Mouse (Mus musculus) hindbrain, postnatal 0 days (tissue): Measurements from ENCODE around the gene Gck. TPM values are rescaled to one million over a fixed set of nuclear protein-coding genes. Genes with fewer than 3 reads are reported as not detected.

ENCODE experiments used
- ATAC-seq: fragments of 200-750 bp; cut with Nextera tagmentation; 2 replicates; pipeline ENCODE4 v1.8.0; 2017; ENCODE audit warnings: mild to moderate bottlenecking, moderate TSS enrichment, moderate library complexity
- DNase-seq: peaks from one replicate; pipeline ENCODE4 v3.0.0-alpha.2; 2015; ENCODE audit warnings: low spot score
- H3K27ac ChIP-seq: fragments of 300-500 bp; sonication (generic); 2 replicates; pipeline ENCODE4 v1.5.1; 2014; ENCODE audit warnings: mild to moderate bottlenecking
- H3K27me3 ChIP-seq: fragments of 300-500 bp; sonication (generic); 2 replicates; pipeline ENCODE4 v1.6.1; 2014; ENCODE audit warnings: low read length, mixed read lengths; ENCODE audit not compliant: insufficient read depth
- H3K36me3 ChIP-seq: fragments of 300-500 bp; sonication (generic); 2 replicates; pipeline ENCODE4 v1.6.1; 2014; ENCODE audit warnings: low read length, mixed read lengths; ENCODE audit not compliant: insufficient read depth
- H3K4me1 ChIP-seq: fragments of 300-500 bp; sonication (generic); 2 replicates; pipeline ENCODE4 v1.6.1; 2014; ENCODE audit warnings: antibody characterized with exemption, low read length, mixed read lengths; ENCODE audit not compliant: insufficient read depth
- H3K4me2 ChIP-seq: fragments of 300-500 bp; sonication (generic); 2 replicates; pipeline ENCODE4 v1.6.1; 2014; ENCODE audit warnings: low read depth, mild to moderate bottlenecking, low read length, moderate library complexity, mixed read lengths
- H3K4me3 ChIP-seq: fragments of 300-500 bp; sonication (generic); 2 replicates; pipeline ENCODE4 v1.5.1; 2014; ENCODE audit warnings: low read length
- H3K9ac ChIP-seq: fragments of 300-500 bp; sonication (generic); replicated peaks from 2 replicates; pipeline ENCODE4 v1.6.1; 2014; ENCODE audit warnings: mild to moderate bottlenecking, low read length, moderate library complexity, mixed read lengths
- H3K9me3 ChIP-seq: fragments of 300-500 bp; sonication (generic); 2 replicates; pipeline ENCODE4 v1.6.1; 2016; ENCODE audit warnings: low read length, mixed read lengths
- CTCF ChIP-seq: IDR thresholded peaks from 2 replicates; pipeline ENCODE4 v1.5.1; 2016; ENCODE audit warnings: antibody characterized with exemption, control low read depth, low read depth
- WGBS: fragments of 180-500 bp; shearing (Covaris S2); extraction: QIAGEN DNeasy Blood & Tissue Kit; methylation state at CpG from one replicate; pipeline ENCODE4 v1.1.7; 2014; 5-methylcytosine and 5-hydroxymethylcytosine counted together
- polyA plus RNA-seq: library from polyadenylated mRNA; unstranded; fragments of >200 nt; fragmentation: Nextera tagmentation; extraction: Ambion mirVana; gene quantifications from 2 replicates; pipeline ENCODE4 v1.2.1, GENCODE M21; 2015
- total RNA-seq: library from RNA; depleted of rRNA; stranded (reverse); fragments of >200 nt; gene quantifications from 2 replicates; pipeline ENCODE4 v1.2.3, GENCODE M21; 2014

The Gck gene
- total and polyA plus RNA-seq, 2 experiments from 2014 or later: 3.2 to 7.5 TPM

- no peaks in the 10 kb centered on the region for H3K27me3 ChIP-seq
- no peak for TF ChIP-seq CTCF
- H3K9me3 ChIP-seq: no peaks in the 10 kb centered on the region
- peak; percentile 31 for DNase-seq
- H3K27ac ChIP-seq: peak overlapping the region; percentile 26; the same call in 1 of the 2 replicates
- no peak overlapping the region for H3K4me3 ChIP-seq
- no peak overlapping the region for H3K4me2 ChIP-seq
- no peak; the same call in 1 of the 2 replicates for ATAC-seq
- H3K9ac ChIP-seq: no peak overlapping the region
- H3K4me1 ChIP-seq: peaks cover 15% of the 10 kb centered on the region
- 69% methylated on average over 10 of the region's 10 CpGs for WGBS
- H3K36me3 ChIP-seq: no peaks in the 10 kb centered on the region
Measured at GRCm38 (mm10) chr11:5905778-5906518, 43.9 kb downstream of the Gck start.

GRCm38 (mm10) chr11:5904871-5905270, 45.0 kb downstream of the Gck start:
- Histone ChIP-seq H3K9me3 (no peaks in the 10 kb centered on the region), H3K36me3 (no peaks in the 10 kb centered on the region), H3K4me2 (no peak overlapping the region), H3K9ac (no peak overlapping the region), H3K27ac (no peak overlapping the region), H3K27me3 (no peaks in the 10 kb centered on the region), H3K4me3 (no peak overlapping the region), H3K4me1 (peaks cover 15% of the 10 kb centered on the region)
- 91% methylated on average over 6 of the region's 6 CpGs for WGBS
- TF ChIP-seq CTCF: no peak
- DNase-seq (no peak), ATAC-seq (no peak)

GRCm38 (mm10) chr11:5904357-5904756, 45.5 kb downstream of the Gck start:
- 82% methylated on average over 19 of the region's 19 CpGs for WGBS
- TF ChIP-seq CTCF: no peak
- no peak overlapping the region for H3K4me2 ChIP-seq
- peaks cover 15% of the 10 kb centered on the region for H3K4me1 ChIP-seq
- DNase-seq: no peak
- H3K27me3 ChIP-seq: no peaks in the 10 kb centered on the region
- no peak overlapping the region for H3K9ac ChIP-seq
- H3K9me3 ChIP-seq: no peaks in the 10 kb centered on the region
- H3K36me3 ChIP-seq: no peaks in the 10 kb centered on the region
- H3K27ac ChIP-seq: no peak overlapping the region
- H3K4me3 ChIP-seq: no peak overlapping the region
- no peak for ATAC-seq

GRCm38 (mm10) chr11:5903844-5904243, 46.0 kb downstream of the Gck start:
- WGBS: 76% methylated on average over 2 of the region's 2 CpGs
- ATAC-seq (no peak), DNase-seq (no peak)
- Histone ChIP-seq H3K36me3 (no peaks in the 10 kb centered on the region), H3K27ac (no peak overlapping the region), H3K27me3 (no peaks in the 10 kb centered on the region), H3K4me3 (no peak overlapping the region), H3K4me2 (no peak overlapping the region), H3K9me3 (no peaks in the 10 kb centered on the region), H3K9ac (no peak overlapping the region), H3K4me1 (peaks cover 15% of the 10 kb centered on the region)
- no peak for TF ChIP-seq CTCF

GRCm38 (mm10) chr11:5902390-5902789, 47.5 kb downstream of the Gck start:
- WGBS: 6% methylated on average over 6 of the region's 6 CpGs
- Histone ChIP-seq H3K27me3 (no peaks in the 10 kb centered on the region), H3K4me3 (peak overlapping the region; percentile 32), H3K27ac (peak overlapping the region; percentile 84), H3K9me3 (no peaks in the 10 kb centered on the region), H3K4me1 (peaks cover 15% of the 10 kb centered on the region), H3K36me3 (no peaks in the 10 kb centered on the region), H3K9ac (peak overlapping the region; percentile 50; the same call in 1 of the 2 replicates), H3K4me2 (peak overlapping the region; percentile 62)
- ATAC-seq: peak; percentile 40
- TF ChIP-seq CTCF: no peak
- peak; percentile 18 for DNase-seq

GRCm38 (mm10) chr11:5901950-5902349, 47.9 kb downstream of the Gck start:
- no peak for TF ChIP-seq CTCF
- Histone ChIP-seq H3K9me3 (no peaks in the 10 kb centered on the region), H3K4me2 (peak overlapping the region; percentile 62), H3K4me3 (peak overlapping the region; percentile 32), H3K27me3 (no peaks in the 10 kb centered on the region), H3K4me1 (peaks cover 15% of the 10 kb centered on the region), H3K9ac (peak overlapping the region; percentile 50), H3K36me3 (no peaks in the 10 kb centered on the region), H3K27ac (peak overlapping the region; percentile 84)
- WGBS: 1% methylated on average over 32 of the region's 32 CpGs
- ATAC-seq: peak; percentile 90
- DNase-seq: peak; percentile 92

- peak overlapping the region; percentile 32 for H3K4me3 ChIP-seq
- WGBS: 4% methylated on average over 3 of the region's 3 CpGs
- no peaks in the 10 kb centered on the region for H3K27me3 ChIP-seq
- no peak for TF ChIP-seq CTCF
- H3K36me3 ChIP-seq: no peaks in the 10 kb centered on the region
- DNase-seq (no peak), ATAC-seq (no peak)
- peak overlapping the region; percentile 50 for H3K9ac ChIP-seq
- H3K4me2 ChIP-seq: peak overlapping the region; percentile 62
- no peaks in the 10 kb centered on the region for H3K9me3 ChIP-seq
- H3K4me1 ChIP-seq: peaks cover 15% of the 10 kb centered on the region
- H3K27ac ChIP-seq: peak overlapping the region; percentile 84
Measured at GRCm38 (mm10) chr11:5901320-5901719, 48.6 kb downstream of the Gck start.
